Mouse (Mus musculus): ENCODE measurements around the gene Adcy3.

Gene Adcy3

GRCm38 (mm10) chr12:4180507-4180906 lies 47.6 kb downstream of the Adcy3 start:
- DNase-seq (ENCODE audit: low read depth, low spot score) = no peak

GRCm38 (mm10) chr12:4184648-4185047 lies 51.7 kb downstream of the Adcy3 start:
- DNase-seq (ENCODE audit: low read depth, low spot score) = no peak

GRCm38 (mm10) chr12:4188171-4189059 lies 55.5 kb downstream of the Adcy3 start:
- DNase-seq (ENCODE audit: low read depth, low spot score) = no peak

GRCm38 (mm10) chr12:4189060-4189447 lies 56.2 kb downstream of the Adcy3 start:
- no peak for DNase-seq (ENCODE audit: low read depth, low spot score)

GRCm38 (mm10) chr12:4192514-4192913 lies 59.6 kb downstream of the Adcy3 start:
- DNase-seq (ENCODE audit: low read depth, low spot score) = no peak

- DNase-seq (ENCODE audit: low read depth, low spot score) = no peak
These were observed 60.3 kb downstream of the Adcy3 start for GRCm38 (mm10) chr12:4193025-4193740.

- DNase-seq (ENCODE audit: low read depth, low spot score) = no peak
These were observed 61.7 kb downstream of the Adcy3 start for GRCm38 (mm10) chr12:4194643-4195042.

GRCm38 (mm10) chr12:4198702-4199101 lies 65.8 kb downstream of the Adcy3 start:
- DNase-seq (ENCODE audit: low read depth, low spot score) = no peak

- DNase-seq (ENCODE audit: low read depth, low spot score) = no peak
These were observed 66.4 kb downstream of the Adcy3 start for GRCm38 (mm10) chr12:4199271-4199670.

- DNase-seq (ENCODE audit: low read depth, low spot score) = no peak
These were observed 68.7 kb downstream of the Adcy3 start for GRCm38 (mm10) chr12:4201454-4202200.

GRCm38 (mm10) chr12:4202206-4202605 lies 69.3 kb downstream of the Adcy3 start:
- no peak for DNase-seq (ENCODE audit: low read depth, low spot score)

GRCm38 (mm10) chr12:4206106-4206505 lies 73.2 kb downstream of the Adcy3 start:
- no peak for DNase-seq (ENCODE audit: low read depth, low spot score)

- no peak for DNase-seq (ENCODE audit: low read depth, low spot score)
These were observed 75.7 kb downstream of the Adcy3 start for GRCm38 (mm10) chr12:4208405-4209133.

GRCm38 (mm10) chr12:4209196-4209595 lies 76.3 kb downstream of the Adcy3 start:
- DNase-seq (ENCODE audit: low read depth, low spot score) = no peak

- no peak for DNase-seq (ENCODE audit: low read depth, low spot score)
These were observed 78.3 kb downstream of the Adcy3 start for GRCm38 (mm10) chr12:4211174-4211573.

- DNase-seq (ENCODE audit: low read depth, low spot score) = no peak
These were observed 80.0 kb downstream of the Adcy3 start for GRCm38 (mm10) chr12:4212908-4213307.

- DNase-seq (ENCODE audit: low read depth, low spot score) = no peak
These were observed 97.3 kb downstream of the Adcy3 start for GRCm38 (mm10) chr12:4230156-4230555.

GRCm38 (mm10) chr12:4232777-4233176 lies 99.9 kb downstream of the Adcy3 start:
- DNase-seq (ENCODE audit: low read depth, low spot score) = no peak

- peak; percentile 90 for DNase-seq (ENCODE audit: low read depth, low spot score)
These were observed 100.9 kb downstream of the Adcy3 start, which contains the start of the genes Ptrhd1 and Cenpo for GRCm38 (mm10) chr12:4233572-4234508. Gene Ptrhd1, plus strand, starts transcription at chr12:4234027. Gene Cenpo, minus strand, starts transcription at chr12:4234294.

- no peak for DNase-seq (ENCODE audit: low read depth, low spot score)
These were observed 104.6 kb downstream of the Adcy3 start for GRCm38 (mm10) chr12:4237481-4237880.

All from retina, adult 2 months (tissue).